Mouse (Mus musculus): ENCODE measurements around the gene Fto. TPM values are rescaled to one million over a fixed set of nuclear protein-coding genes. Genes with fewer than 3 reads are reported as not detected.

The Fto gene
- total RNA-seq, 2 experiments from 2014 or later, result 13.8 to 33.6 TPM

GRCm38 (mm10) chr8:91516422-91516821 lies 203.1 kb downstream of the Fto start:
- no peak for ATAC-seq (ENCODE audit: poor library complexity, severe bottlenecking)

- ATAC-seq (ENCODE audit: poor library complexity, severe bottlenecking), result 0 out of 2 replicates have a peak, but pooled peaks have one; percentile 15
These were observed 204.8 kb downstream of the Fto start for GRCm38 (mm10) chr8:91518085-91518484.

- ATAC-seq (ENCODE audit: poor library complexity, severe bottlenecking), result no peak
These were observed 208.9 kb downstream of the Fto start for GRCm38 (mm10) chr8:91522201-91522600.

GRCm38 (mm10) chr8:91524056-91524864 lies 210.9 kb downstream of the Fto start:
- no peak for ATAC-seq (ENCODE audit: poor library complexity, severe bottlenecking)

- no peak for ATAC-seq (ENCODE audit: poor library complexity, severe bottlenecking)
These were observed 211.5 kb downstream of the Fto start for GRCm38 (mm10) chr8:91524865-91525250.

- ATAC-seq (ENCODE audit: poor library complexity, severe bottlenecking), result no peak
These were observed 212.1 kb downstream of the Fto start for GRCm38 (mm10) chr8:91525342-91525817.

- no peak for ATAC-seq (ENCODE audit: poor library complexity, severe bottlenecking)
These were observed 215.6 kb downstream of the Fto start for GRCm38 (mm10) chr8:91528967-91529366.

GRCm38 (mm10) chr8:91529699-91530098 lies 216.4 kb downstream of the Fto start:
- no peak for ATAC-seq (ENCODE audit: poor library complexity, severe bottlenecking)

GRCm38 (mm10) chr8:91530656-91531055 lies 217.3 kb downstream of the Fto start:
- ATAC-seq (ENCODE audit: poor library complexity, severe bottlenecking), result no peak

- peak; percentile 72; the same call in 1 of the 2 replicates for ATAC-seq (ENCODE audit: poor library complexity, severe bottlenecking)
These were observed 218.6 kb downstream of the Fto start for GRCm38 (mm10) chr8:91531971-91532370.

- no peak for ATAC-seq (ENCODE audit: poor library complexity, severe bottlenecking)
These were observed 219.5 kb downstream of the Fto start for GRCm38 (mm10) chr8:91532671-91533436.

GRCm38 (mm10) chr8:91534752-91535151 lies 221.4 kb downstream of the Fto start:
- no peak for ATAC-seq (ENCODE audit: poor library complexity, severe bottlenecking)

GRCm38 (mm10) chr8:91538109-91538508 lies 224.8 kb downstream of the Fto start:
- ATAC-seq (ENCODE audit: poor library complexity, severe bottlenecking), result no peak

GRCm38 (mm10) chr8:91538892-91539291 lies 225.6 kb downstream of the Fto start:
- ATAC-seq (ENCODE audit: poor library complexity, severe bottlenecking), result no peak

- ATAC-seq (ENCODE audit: poor library complexity, severe bottlenecking), result no peak
These were observed 226.3 kb downstream of the Fto start for GRCm38 (mm10) chr8:91539586-91539985.

GRCm38 (mm10) chr8:91541229-91541628 lies 227.9 kb downstream of the Fto start:
- ATAC-seq (ENCODE audit: poor library complexity, severe bottlenecking), result no peak

- peak; percentile 43; the same call in 1 of the 2 replicates for ATAC-seq (ENCODE audit: poor library complexity, severe bottlenecking)
These were observed 232.2 kb downstream of the Fto start for GRCm38 (mm10) chr8:91545561-91545960.

GRCm38 (mm10) chr8:91546599-91546998 lies 233.3 kb downstream of the Fto start:
- no peak for ATAC-seq (ENCODE audit: poor library complexity, severe bottlenecking)

- ATAC-seq (ENCODE audit: poor library complexity, severe bottlenecking), result no peak
These were observed 236.8 kb downstream of the Fto start for GRCm38 (mm10) chr8:91550131-91550530.

- no peak for ATAC-seq (ENCODE audit: poor library complexity, severe bottlenecking)
These were observed 237.9 kb downstream of the Fto start for GRCm38 (mm10) chr8:91551166-91551765.

GRCm38 (mm10) chr8:91551775-91552538 lies 238.6 kb downstream of the Fto start:
- no peak for ATAC-seq (ENCODE audit: poor library complexity, severe bottlenecking)

Data from megakaryocyte, adult 5-6 weeks (primary cell).